Mouse (Mus musculus) CH12.LX (cell line): ENCODE results near the gene Bcor.

ENCODE experiments used
- CHD1 ChIP-seq: IDR thresholded peaks from 2 replicates; pipeline ENCODE4 v1.6.1; 2012; ENCODE audit warnings: low read depth, low read length, improper control_type of control experiment, inconsistent platforms
- CTCF ChIP-seq, 2 experiments: IDR thresholded peaks in 1 of 2; conservative IDR thresholded peaks in 1 of 2; 2 replicates each; pipeline ENCODE4 v1.5.1; 2011 to 2012; ENCODE audit warnings: low read depth in 2 of 2, low read length in 2 of 2, improper control_type of control experiment in 1 of 2, inconsistent platforms in 1 of 2, mild to moderate bottlenecking in 1 of 2, moderate library complexity in 1 of 2
- ETS1 ChIP-seq: conservative IDR thresholded peaks from 2 replicates; pipeline ENCODE4 v1.6.1; 2012; ENCODE audit warnings: low read depth, mild to moderate bottlenecking, inconsistent platforms, low read length, improper control_type of control experiment, moderate library complexity
- HCFC1 ChIP-seq: IDR thresholded peaks from 2 replicates; pipeline ENCODE4 v1.6.1; 2012; ENCODE audit warnings: low read depth, mild to moderate bottlenecking, inconsistent platforms, low read length, improper control_type of control experiment
- JUND ChIP-seq: conservative IDR thresholded peaks from 2 replicates; pipeline ENCODE4 v1.6.1; 2011; ENCODE audit warnings: low read depth, low read length, improper control_type of control experiment
- MAFK ChIP-seq: IDR thresholded peaks from 2 replicates; pipeline ENCODE4 v1.6.1; 2011; ENCODE audit warnings: low read length, improper control_type of control experiment; ENCODE audit not compliant: insufficient replicate concordance
- MAZ ChIP-seq: IDR thresholded peaks from 2 replicates; pipeline ENCODE4 v1.6.1; 2012; ENCODE audit warnings: low read depth, mild to moderate bottlenecking, inconsistent platforms, low read length, improper control_type of control experiment, moderate library complexity
- MXI1 ChIP-seq: IDR thresholded peaks from 2 replicates; pipeline ENCODE4 v1.6.1; 2011; ENCODE audit warnings: mild to moderate bottlenecking, low read depth, low read length, improper control_type of control experiment
- POLR2A ChIP-seq: IDR thresholded peaks from 2 replicates; pipeline ENCODE4 v1.6.1; 2011; ENCODE audit warnings: low read depth, mild to moderate bottlenecking, improper control_type of control experiment, low read length
- SIN3A ChIP-seq: IDR thresholded peaks from 2 replicates; pipeline ENCODE4 v1.6.1; 2012; ENCODE audit warnings: low read length, improper control_type of control experiment, inconsistent platforms

GRCm38 (mm10) chrX:12137121-12137521 is 23.0 kb downstream of the Bcor start:
- TF ChIP-seq POLR2A (no peak), SIN3A (no peak), MXI1 (no peak), JUND (no peak), ETS1 (no peak), MAZ (no peak), CTCF (conservative IDR thresholded peaks at IDR 0.05 in 1 of 2, IDR thresholded peaks at IDR 0.05 in 1 of 2; ENCODE audit: low read depth in 2 of 2, low read length in 2 of 2) (no peak), CHD1 (no peak), HCFC1 (no peak), MAFK (no peak)
